Mouse (Mus musculus): Measurements from ENCODE around the gene Gm7534. TPM values are rescaled to one million over a fixed set of nuclear protein-coding genes. Genes with fewer than 3 reads are reported as not detected.
A peak's percentile ranks its signal among the peaks of the same experiment; 100 is the strongest.

Gene Gm7534
- polyA plus RNA-seq (2012; rRNA removed): not detected in 2 replicates
- not detected in 2 replicates for polyA plus RNA-seq (2014; fragmentation: Nextera tagmentation; extraction: Ambion mirVana)

DNA sequence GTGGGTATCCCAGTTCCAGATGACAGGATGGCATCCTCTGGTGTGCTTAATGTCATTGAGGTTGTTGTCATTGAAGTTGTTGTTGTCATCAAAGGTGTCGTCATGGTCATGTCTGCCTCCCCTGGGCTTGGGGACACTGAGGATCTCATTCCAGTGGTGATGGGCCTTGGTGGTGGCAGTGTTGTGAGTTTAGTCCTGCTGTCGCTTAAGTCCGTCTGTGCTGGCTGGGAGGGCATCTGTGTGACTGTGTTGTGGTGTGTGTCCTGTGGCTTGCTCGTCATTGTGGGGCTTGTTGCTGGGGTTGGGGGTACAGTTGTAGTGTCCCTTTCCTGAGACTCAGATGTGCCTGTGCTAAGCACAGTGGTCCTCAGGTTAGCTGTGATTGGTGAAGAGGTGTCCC is at the start of gene Gm7534:
Gm7534 (minus strand) TSS at position 101 of the 400 bp plus-strand sequence.
- H3K9me3 ChIP-seq (ENCODE audit: control insufficient read depth, low read length): no peaks in the 10 kb centered on the region
- no peak for TF ChIP-seq CTCF (IDR thresholded peaks at IDR 0.05; ENCODE audit: low read depth)
- no peak within 1 kb of the TSS for H3K4me2 ChIP-seq (ENCODE audit: low read depth)
- H3K27ac ChIP-seq: no peak within 1 kb of the TSS
- ATAC-seq (ENCODE audit: insufficient read depth): no peak
- no peak within 1 kb of the TSS for H3K4me3 ChIP-seq (ENCODE audit: insufficient read depth in 1 of 2, low read depth in 2 of 2, low read length in 2 of 2)
- no peak for DNase-seq (ENCODE audit: low read depth in 3 of 3, low spot score in 3 of 3)
- no peaks in the 10 kb centered on the region; a peak in 1 of 4 replicates for H3K4me1 ChIP-seq (replicated peaks; ENCODE audit: control insufficient read depth in 2 of 2, insufficient read depth in 2 of 2, low read length in 1 of 2)
- H3K9ac ChIP-seq (replicated peaks): no peak within 1 kb of the TSS
- 69% methylated on average over 4 of the region's 4 CpGs for WGBS (ENCODE audit: insufficient replicate concordance)
- H3K36me3 ChIP-seq (replicated peaks; ENCODE audit: control insufficient read depth, insufficient read depth, low read depth): no peaks in the 10 kb centered on the region
- no peaks in the 10 kb centered on the region for H3K27me3 ChIP-seq (ENCODE audit: control insufficient read depth, insufficient read depth, low read length)

DNA sequence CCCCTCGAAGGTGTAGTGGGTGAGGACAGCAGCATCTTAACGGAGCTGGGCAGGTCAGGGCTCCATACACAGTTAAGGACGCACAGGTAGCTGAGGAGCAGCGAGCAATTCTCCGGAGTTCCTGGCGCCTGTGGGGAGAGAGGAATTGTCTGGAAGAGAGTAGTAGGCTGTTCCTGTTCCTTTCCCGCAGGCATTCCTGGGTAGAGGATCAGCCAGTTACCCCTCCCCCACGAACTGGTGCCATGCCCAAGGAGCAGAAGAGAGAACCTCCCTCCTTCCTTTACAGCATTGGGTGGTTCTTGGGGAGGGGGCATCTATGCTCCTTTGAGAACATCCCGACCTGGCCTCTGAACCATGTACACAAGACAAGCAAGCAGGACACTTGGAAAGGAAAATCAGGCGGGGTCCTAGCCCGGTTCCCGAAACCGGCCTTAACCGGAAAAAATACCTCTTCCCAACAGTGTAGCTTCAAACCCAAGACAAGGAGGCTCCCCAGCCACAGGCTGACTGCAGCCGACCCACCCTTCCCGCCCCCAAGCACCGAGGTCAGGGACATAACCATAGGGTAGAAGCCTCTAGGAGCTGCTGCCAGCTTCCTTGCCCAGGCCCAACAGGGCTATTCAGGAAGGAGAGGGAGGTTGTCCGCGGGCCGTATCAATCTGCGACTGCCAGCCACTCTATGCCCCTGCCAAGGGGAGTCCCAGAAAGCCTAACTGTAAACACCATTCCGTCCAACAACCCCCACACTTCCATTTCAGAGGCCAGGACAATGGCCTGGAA is 49.5 kb upstream of the Gm7534 start:
- Histone ChIP-seq H3K9me3 (ENCODE audit: control insufficient read depth, low read length) (no peaks in the 10 kb centered on the region), H3K9ac (replicated peaks) (no peak overlapping the region), H3K4me1 (replicated peaks; ENCODE audit: control insufficient read depth in 2 of 2, insufficient read depth in 2 of 2, low read length in 1 of 2) (peaks cover 0 to 18% of the 10 kb centered on the region in 2 experiments; a peak in 2 of 4 replicates), H3K4me2 (ENCODE audit: low read depth) (peak overlapping the region; percentile 61), H3K27ac (no peak overlapping the region), H3K27me3 (ENCODE audit: control insufficient read depth, insufficient read depth, low read length) (peaks cover 83% of the 10 kb centered on the region), H3K4me3 (ENCODE audit: insufficient read depth in 1 of 2, low read depth in 2 of 2, low read length in 2 of 2) (peak overlapping the region in 1 of 2 experiments; percentile 43; a peak in 1 of 4 replicates), H3K36me3 (replicated peaks; ENCODE audit: control insufficient read depth, insufficient read depth, low read depth) (no peaks in the 10 kb centered on the region)
- no peak for ATAC-seq (ENCODE audit: insufficient read depth)
- 8% methylated on average over 22 of the region's 22 CpGs for WGBS (ENCODE audit: insufficient replicate concordance)
- TF ChIP-seq CTCF (IDR thresholded peaks at IDR 0.05; ENCODE audit: low read depth): no peak
- no peak for TF ChIP-seq EP300 (IDR thresholded peaks at IDR 0.05; ENCODE audit: low read depth)
- DNase-seq (ENCODE audit: low read depth in 3 of 3, low spot score in 3 of 3): no peak

DNA sequence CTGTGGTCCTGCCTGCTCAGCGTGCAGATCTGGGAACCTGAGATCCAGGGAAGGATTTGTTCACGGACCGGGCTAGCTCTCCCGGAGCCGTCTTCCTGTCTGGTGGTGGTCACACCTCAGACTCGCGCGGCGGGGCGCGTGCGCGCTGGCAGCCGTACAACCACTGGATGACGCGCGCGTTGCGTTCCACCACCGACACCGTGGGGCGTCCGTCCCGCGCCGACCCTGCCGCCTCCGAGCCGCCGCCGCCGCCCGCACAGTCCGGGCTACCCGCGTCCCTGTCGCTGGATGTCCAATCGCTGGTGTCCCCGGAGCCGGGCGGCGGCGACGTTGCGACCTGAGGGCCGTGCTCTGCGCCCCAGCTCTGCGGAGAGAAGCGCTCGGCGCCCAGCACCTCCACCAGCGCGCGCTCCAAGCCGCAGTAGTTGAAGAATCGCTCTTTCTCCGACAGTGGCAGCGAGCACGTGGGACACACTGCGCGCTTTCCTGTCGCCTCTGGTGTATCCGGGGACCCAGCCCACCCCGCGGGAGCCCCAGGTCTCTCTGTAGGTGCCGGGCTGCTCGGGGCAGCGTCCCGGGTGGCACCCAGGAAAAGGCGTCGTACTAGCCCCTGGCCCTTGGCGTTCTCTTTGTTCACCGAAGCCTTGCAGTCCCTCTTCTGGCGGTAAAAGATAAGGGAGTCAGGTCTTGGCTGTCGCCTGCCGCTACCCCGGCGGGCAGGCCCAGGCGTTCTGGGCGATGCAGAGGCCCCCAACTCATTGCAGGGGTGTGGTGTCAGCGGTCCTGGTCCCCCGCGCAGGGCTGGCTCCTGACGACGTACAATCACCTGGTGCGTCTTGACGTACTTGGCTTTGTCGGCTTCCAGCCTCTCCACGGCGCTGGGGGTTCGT is 48.7 kb upstream of the Gm7534 start:
- peaks cover 84% of the 10 kb centered on the region for H3K27me3 ChIP-seq (ENCODE audit: control insufficient read depth, insufficient read depth, low read length)
- peak overlapping the region; percentile 2 to 43; a peak in 3 of 4 replicates for H3K4me3 ChIP-seq (ENCODE audit: insufficient read depth in 1 of 2, low read depth in 2 of 2, low read length in 2 of 2)
- ATAC-seq (ENCODE audit: insufficient read depth): peak; percentile 34; the same call in 1 of the 2 replicates
- peak overlapping the region; percentile 61 for H3K4me2 ChIP-seq (ENCODE audit: low read depth)
- H3K4me1 ChIP-seq (replicated peaks; ENCODE audit: control insufficient read depth in 2 of 2, insufficient read depth in 2 of 2, low read length in 1 of 2): peaks cover 0 to 18% of the 10 kb centered on the region in 2 experiments; a peak in 2 of 4 replicates
- H3K9ac ChIP-seq (replicated peaks): no peak overlapping the region
- no peak for TF ChIP-seq EP300 (IDR thresholded peaks at IDR 0.05; ENCODE audit: low read depth)
- no peak for TF ChIP-seq CTCF (IDR thresholded peaks at IDR 0.05; ENCODE audit: low read depth)
- DNase-seq (ENCODE audit: low read depth in 3 of 3, low spot score in 3 of 3): no peak
- no peaks in the 10 kb centered on the region for H3K9me3 ChIP-seq (ENCODE audit: control insufficient read depth, low read length)
- whole genome bisulfite sequencing (ENCODE audit: insufficient replicate concordance): 1% methylated on average over 91 of the region's 91 CpGs
- no peaks in the 10 kb centered on the region for H3K36me3 ChIP-seq (replicated peaks; ENCODE audit: control insufficient read depth, insufficient read depth, low read depth)
- H3K27ac ChIP-seq: no peak overlapping the region

DNA sequence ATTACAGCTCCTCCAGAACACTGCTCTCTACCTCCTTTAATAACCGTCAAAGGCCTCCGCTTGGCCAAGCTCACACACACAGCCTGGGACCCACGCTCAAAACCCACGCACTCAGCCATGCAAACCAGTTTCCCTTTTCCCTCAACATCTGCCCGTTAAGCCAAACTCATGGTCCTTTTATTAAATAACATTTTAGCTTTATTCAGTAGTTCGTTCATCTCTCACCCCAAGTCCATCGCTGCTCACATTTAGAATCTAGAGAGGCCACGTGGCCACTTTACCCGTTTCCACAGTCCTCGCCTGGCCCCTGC is 48.1 kb upstream of the Gm7534 start:
- TF ChIP-seq CTCF (IDR thresholded peaks at IDR 0.05; ENCODE audit: low read depth) (no peak), EP300 (IDR thresholded peaks at IDR 0.05; ENCODE audit: low read depth) (no peak)
- H3K27me3 ChIP-seq (ENCODE audit: control insufficient read depth, insufficient read depth, low read length): peaks cover 83% of the 10 kb centered on the region
- DNase-seq (ENCODE audit: low read depth in 3 of 3, low spot score in 3 of 3): no peak
- no peak overlapping the region for H3K9ac ChIP-seq (replicated peaks)
- WGBS (ENCODE audit: insufficient replicate concordance): 19% methylated on average over 10 of the region's 10 CpGs
- ATAC-seq (ENCODE audit: insufficient read depth): no peak
- no peak overlapping the region for H3K27ac ChIP-seq
- peak overlapping the region; percentile 61 for H3K4me2 ChIP-seq (ENCODE audit: low read depth)
- no peaks in the 10 kb centered on the region for H3K9me3 ChIP-seq (ENCODE audit: control insufficient read depth, low read length)
- H3K4me3 ChIP-seq (ENCODE audit: insufficient read depth in 1 of 2, low read depth in 2 of 2, low read length in 2 of 2): peak overlapping the region in 1 of 2 experiments; percentile 2; a peak in 2 of 4 replicates
- H3K36me3 ChIP-seq (replicated peaks; ENCODE audit: control insufficient read depth, insufficient read depth, low read depth): no peaks in the 10 kb centered on the region
- H3K4me1 ChIP-seq (replicated peaks; ENCODE audit: control insufficient read depth in 2 of 2, insufficient read depth in 2 of 2, low read length in 1 of 2): peaks cover 0 to 16% of the 10 kb centered on the region in 2 experiments; a peak in 2 of 4 replicates

Measured in liver, embryonic 14.5 days (tissue).